Mouse (Mus musculus) embryonic facial prominence, embryonic 10.5 days (tissue): Measurements from ENCODE around the gene Uhrf1bp1. TPM values are rescaled to one million over a fixed set of nuclear protein-coding genes. Genes with fewer than 3 reads are reported as not detected.

Experiments used
- DNase-seq: peaks from one replicate; pipeline ENCODE4 v3.0.0-alpha.2; 2017; ENCODE audit warnings: low spot score
- H3K27ac ChIP-seq: fragments of 300-500 bp; sonication (generic); replicated peaks from 2 replicates; pipeline ENCODE4 v1.5.1; 2016; ENCODE audit warnings: mild to moderate bottlenecking
- H3K27me3 ChIP-seq: fragments of 300-500 bp; sonication (generic); replicated peaks from 2 replicates; pipeline ENCODE4 v1.6.1; 2016; ENCODE audit warnings: low read depth, mild to moderate bottlenecking; ENCODE audit not compliant: poor library complexity, severe bottlenecking
- H3K36me3 ChIP-seq: fragments of 300-500 bp; sonication (generic); replicated peaks from 2 replicates; pipeline ENCODE4 v1.6.1; 2016; ENCODE audit warnings: mild to moderate bottlenecking, moderate library complexity
- H3K4me1 ChIP-seq: fragments of 300-500 bp; sonication (generic); 2 replicates; pipeline ENCODE4 v1.6.1; 2016
- H3K4me3 ChIP-seq: fragments of 300-500 bp; sonication (generic); 2 replicates; pipeline ENCODE4 v1.5.1; 2016; ENCODE audit warnings: mild to moderate bottlenecking, moderate library complexity
- H3K9me3 ChIP-seq: fragments of 300-500 bp; sonication (generic); 2 replicates; pipeline ENCODE4 v1.6.1; 2016; ENCODE audit warnings: mild to moderate bottlenecking
- WGBS: fragments of 180-500 bp; shearing (Covaris S2); methylation state at CpG from one replicate; pipeline ENCODE4 v1.1.7; 2016; 5-methylcytosine and 5-hydroxymethylcytosine counted together
- polyA plus RNA-seq: library from polyadenylated mRNA; unstranded; fragments of >200 nt; fragmentation: Nextera tagmentation; extraction: Ambion mirVana; gene quantifications from 2 replicates; pipeline ENCODE4 v1.2.1, GENCODE M21; 2016

Gene Uhrf1bp1
- polyA plus RNA-seq, 1 experiment from 2014 or later = 9.5 TPM

- H3K36me3 ChIP-seq = peaks cover 30% of the 10 kb centered on the region
- peaks cover 35% of the 10 kb centered on the region for H3K4me1 ChIP-seq
- WGBS = under 1% methylated on average over 45 of the region's 45 CpGs
Observed at GRCm38 (mm10) chr17:27907512-27908205, 51.4 kb downstream of the Uhrf1bp1 start.

GRCm38 (mm10) chr17:27908206-27908887 is 52.1 kb downstream of the Uhrf1bp1 start:
- Histone ChIP-seq H3K4me1 (peaks cover 35% of the 10 kb centered on the region), H3K27me3 (no peaks in the 10 kb centered on the region), H3K9me3 (no peaks in the 10 kb centered on the region), H3K27ac (peak overlapping the region; percentile 88), H3K4me3 (peak overlapping the region; percentile 94), H3K36me3 (peaks cover 30% of the 10 kb centered on the region)
- under 1% methylated on average over 12 of the region's 12 CpGs for WGBS
- no peak for DNase-seq

More at GRCm38 (mm10) chr17:27907512-27908205, 51.4 kb downstream of the Uhrf1bp1 start:
- H3K4me3 ChIP-seq = peak overlapping the region; percentile 94
- DNase-seq = peak; percentile 94
- no peaks in the 10 kb centered on the region for H3K9me3 ChIP-seq
- H3K27me3 ChIP-seq = no peaks in the 10 kb centered on the region
- H3K27ac ChIP-seq = peak overlapping the region; percentile 88

- H3K4me1 ChIP-seq = peaks cover 35% of the 10 kb centered on the region
- no peaks in the 10 kb centered on the region for H3K27me3 ChIP-seq
- under 1% methylated on average over 78 of the region's 78 CpGs for WGBS
- peak within 1 kb of the TSS; percentile 94 for H3K4me3 ChIP-seq
- peak; percentile 93 for DNase-seq
- no peaks in the 10 kb centered on the region for H3K9me3 ChIP-seq
- peaks cover 30% of the 10 kb centered on the region for H3K36me3 ChIP-seq
- peak within 1 kb of the TSS; percentile 88 for H3K27ac ChIP-seq
Observed at GRCm38 (mm10) chr17:27908888-27909621, 52.8 kb downstream of the Uhrf1bp1 start, which contains the start of gene Anks1. Anks1 (plus strand) TSS chr17:27909306.

- 2% methylated on average over 53 of the region's 53 CpGs for WGBS
- Histone ChIP-seq H3K9me3 (no peaks in the 10 kb centered on the region), H3K27ac (peak within 1 kb of the TSS; percentile 88), H3K4me1 (peaks cover 35% of the 10 kb centered on the region), H3K27me3 (no peaks in the 10 kb centered on the region), H3K4me3 (peak within 1 kb of the TSS; percentile 94), H3K36me3 (peaks cover 28% of the 10 kb centered on the region)
- no peak for DNase-seq
Observed at GRCm38 (mm10) chr17:27909622-27910500, 53.6 kb downstream of the Uhrf1bp1 start, which contains the start of gene Taf11. Taf11 (minus strand) TSS chr17:27909844.

- WGBS = 90% methylated on average over 7 of the region's 7 CpGs
- Histone ChIP-seq H3K36me3 (peaks cover 21% of the 10 kb centered on the region; the same call in 1 of the 2 replicates), H3K9me3 (no peaks in the 10 kb centered on the region), H3K4me3 (no peak overlapping the region), H3K4me1 (peaks cover 32% of the 10 kb centered on the region), H3K27me3 (no peaks in the 10 kb centered on the region), H3K27ac (no peak overlapping the region)
- DNase-seq = no peak
Observed at GRCm38 (mm10) chr17:27911371-27911770, 55.1 kb downstream of the Uhrf1bp1 start.

- H3K4me3 ChIP-seq = no peak overlapping the region
- no peak for DNase-seq
- H3K27ac ChIP-seq = no peak overlapping the region
- peaks cover 27% of the 10 kb centered on the region for H3K4me1 ChIP-seq
- H3K9me3 ChIP-seq = no peaks in the 10 kb centered on the region
- WGBS = 89% methylated on average over 4 of the region's 4 CpGs
- H3K27me3 ChIP-seq = no peaks in the 10 kb centered on the region
- peaks cover 21% of the 10 kb centered on the region; the same call in 1 of the 2 replicates for H3K36me3 ChIP-seq
Observed at GRCm38 (mm10) chr17:27914742-27915141, 58.5 kb downstream of the Uhrf1bp1 start.

GRCm38 (mm10) chr17:27916366-27916765 is 60.1 kb downstream of the Uhrf1bp1 start:
- Histone ChIP-seq H3K36me3 (peaks cover 21% of the 10 kb centered on the region; the same call in 1 of the 2 replicates), H3K27ac (no peak overlapping the region), H3K9me3 (no peaks in the 10 kb centered on the region), H3K4me3 (no peak overlapping the region), H3K4me1 (peaks cover 11% of the 10 kb centered on the region), H3K27me3 (no peaks in the 10 kb centered on the region)
- no peak for DNase-seq
- 74% methylated on average over 4 of the region's 4 CpGs for WGBS

- H3K36me3 ChIP-seq = no peaks in the 10 kb centered on the region; the same call in 1 of the 2 replicates
- peaks cover 12% of the 10 kb centered on the region; the same call in 1 of the 2 replicates for H3K4me1 ChIP-seq
- no peak for DNase-seq
- no peak overlapping the region for H3K4me3 ChIP-seq
- no peaks in the 10 kb centered on the region for H3K9me3 ChIP-seq
- no peak overlapping the region for H3K27ac ChIP-seq
- WGBS = 90% methylated on average over 4 of the region's 4 CpGs
- no peaks in the 10 kb centered on the region for H3K27me3 ChIP-seq
Observed at GRCm38 (mm10) chr17:27920676-27921075, 64.4 kb downstream of the Uhrf1bp1 start.

- H3K4me1 ChIP-seq = peaks cover 12% of the 10 kb centered on the region; the same call in 1 of the 2 replicates
- H3K4me3 ChIP-seq = no peak overlapping the region
- no peak overlapping the region for H3K27ac ChIP-seq
- no peak for DNase-seq
- no peaks in the 10 kb centered on the region for H3K27me3 ChIP-seq
- H3K9me3 ChIP-seq = no peaks in the 10 kb centered on the region
- no peaks in the 10 kb centered on the region; the same call in 1 of the 2 replicates for H3K36me3 ChIP-seq
- WGBS = 90% methylated on average over 11 of the region's 11 CpGs
Observed at GRCm38 (mm10) chr17:27922174-27922712, 66.0 kb downstream of the Uhrf1bp1 start.

- Histone ChIP-seq H3K36me3 (peaks cover 10% of the 10 kb centered on the region), H3K27me3 (no peaks in the 10 kb centered on the region), H3K27ac (no peak overlapping the region), H3K9me3 (no peaks in the 10 kb centered on the region), H3K4me3 (no peak overlapping the region), H3K4me1 (peaks cover 5% of the 10 kb centered on the region; the same call in 1 of the 2 replicates)
- 89% methylated on average over 4 of the region's 4 CpGs for WGBS
- DNase-seq = no peak
Observed at GRCm38 (mm10) chr17:27925054-27925453, 68.8 kb downstream of the Uhrf1bp1 start.

- Histone ChIP-seq H3K9me3 (no peaks in the 10 kb centered on the region), H3K4me3 (no peak overlapping the region), H3K27ac (no peak overlapping the region), H3K36me3 (peaks cover 10% of the 10 kb centered on the region), H3K27me3 (no peaks in the 10 kb centered on the region), H3K4me1 (peaks cover 5% of the 10 kb centered on the region; the same call in 1 of the 2 replicates)
- WGBS = 84% methylated on average over 7 of the region's 7 CpGs
- no peak for DNase-seq
Observed at GRCm38 (mm10) chr17:27925504-27925903, 69.3 kb downstream of the Uhrf1bp1 start.
